17 mouse cellular contexts compared by ENCODE assay signal in genomic region chr9:110019224-110019623, GRCm38 (mm10).
DNase-seq lines count a peak whose midpoint lies in the region; ATAC-seq and TF ChIP-seq lines count a peak whose summit lies in the region.
"Had no signal": no experiment of that assay in that cellular context is flagged by ENCODE, and none has a peak within 500 bp of the region (broad histone marks: within the 10 kb centered on the region; RNA-seq: fewer than 3 reads in every experiment).

No protein-coding gene starts in this region.

- no peak for TF ChIP-seq CTCF in brain, embryonic 14.5 days (IDR thresholded peaks at IDR 0.05; ENCODE audit: borderline replicate concordance, extremely low read depth, insufficient read depth, insufficient read length)

- peak; percentile 3 for DNase-seq in hindbrain, embryonic 11.5 days (ENCODE audit: low spot score)
- no peak for DNase-seq in hindbrain, embryonic 10.5 days (ENCODE audit: low spot score)
- DNase-seq in left cerebral cortex, postnatal 25 days (ENCODE audit: low spot score in 2 of 2) = peak; percentile 27 to 42
- no peak for DNase-seq in left cerebral cortex, postnatal 4 days
- peak; percentile 5 for DNase-seq in brain, embryonic 14.5 days (ENCODE audit: low read depth)
- DNase-seq in kidney, postnatal 4 days = peak; percentile 44 to 57
- DNase-seq in limb, embryonic 10.5 days (ENCODE audit: low spot score) = no peak
- DNase-seq in urinary bladder, postnatal 4 days (ENCODE audit: low spot score in 2 of 2) = no peak
- DNase-seq: adrenal gland, postnatal 14 days; cerebellum, adult 18-20 months; heart, adult 2 months; heart, postnatal 4 days; spleen, adult 18-20 months; thymus, adult 18-20 months had no signal

- no peak for ATAC-seq in hindbrain, embryonic 11.5 days (ENCODE audit: low FRiP score)
- ATAC-seq: forebrain, embryonic 14.5 days had no signal

- TF ChIP-seq POLR2A in brain, embryonic 14.5 days (IDR thresholded peaks at IDR 0.05; ENCODE audit: borderline replicate concordance, extremely low read depth, insufficient read depth, insufficient read length, poor library complexity, severe bottlenecking) = no peak

- H3K4me1 ChIP-seq in hindbrain, embryonic 11.5 days (replicated peaks; ENCODE audit: control insufficient read depth, insufficient read depth, low read length) = no peaks in the 10 kb centered on the region
- H3K4me1 ChIP-seq in hindbrain, embryonic 10.5 days (replicated peaks) = no peaks in the 10 kb centered on the region
- no peaks in the 10 kb centered on the region for H3K4me1 ChIP-seq in limb, embryonic 10.5 days
- H3K4me1 ChIP-seq: embryonic facial prominence, embryonic 13.5 days had no signal

- no peak overlapping the region for H3K9ac ChIP-seq in hindbrain, embryonic 11.5 days (ENCODE audit: low read depth, low read length)
- H3K9ac ChIP-seq: embryonic facial prominence, embryonic 13.5 days; liver, embryonic 14.5 days had no signal

- no peak overlapping the region for H3K27ac ChIP-seq in hindbrain, embryonic 11.5 days (ENCODE audit: low read depth, low read length)
- no peak overlapping the region for H3K27ac ChIP-seq in hindbrain, embryonic 10.5 days
- no peak overlapping the region for H3K27ac ChIP-seq in limb, embryonic 10.5 days
- H3K27ac ChIP-seq: embryonic facial prominence, embryonic 13.5 days; heart, adult 2 months; liver, embryonic 14.5 days had no signal

- H3K36me3 ChIP-seq in hindbrain, embryonic 11.5 days (ENCODE audit: control insufficient read depth, insufficient read depth, low read length) = no peaks in the 10 kb centered on the region
- H3K36me3 ChIP-seq in hindbrain, embryonic 10.5 days = no peaks in the 10 kb centered on the region
- no peaks in the 10 kb centered on the region for H3K36me3 ChIP-seq in limb, embryonic 10.5 days
- H3K36me3 ChIP-seq: embryonic facial prominence, embryonic 13.5 days had no signal

- no peaks in the 10 kb centered on the region for H3K9me3 ChIP-seq in hindbrain, embryonic 11.5 days (ENCODE audit: control insufficient read depth, low read length)
- H3K9me3 ChIP-seq in hindbrain, embryonic 10.5 days = no peaks in the 10 kb centered on the region
- no peaks in the 10 kb centered on the region for H3K9me3 ChIP-seq in limb, embryonic 10.5 days (replicated peaks)
- H3K9me3 ChIP-seq: embryonic facial prominence, embryonic 13.5 days had no signal

- WGBS in hindbrain, embryonic 11.5 days = 50% methylated on average over 7 of the region's 7 CpGs
- WGBS in hindbrain, embryonic 10.5 days = 71% methylated on average over 7 of the region's 7 CpGs
- 41% methylated on average over 7 of the region's 7 CpGs for WGBS in limb, embryonic 10.5 days

- intact Hi-C loops in left cerebral cortex, postnatal 25 days (cut with DNase I) = loop anchor here (2.0 kb wide), 1 partner anchor 30 kb away; no protein-coding TSS in a partner anchor
- intact Hi-C loops in left cerebral cortex, postnatal 4 days (cut with DNase I) = no loop called here

- no peak overlapping the region for H3K4me3 ChIP-seq in hindbrain, embryonic 11.5 days (ENCODE audit: low read depth, low read length)
- no peak overlapping the region for H3K4me3 ChIP-seq in hindbrain, embryonic 10.5 days
- H3K4me3 ChIP-seq in limb, embryonic 10.5 days = no peak overlapping the region
- H3K4me3 ChIP-seq: embryonic facial prominence, embryonic 13.5 days; heart, adult 2 months had no signal

- no peaks in the 10 kb centered on the region for H3K27me3 ChIP-seq in hindbrain, embryonic 11.5 days (ENCODE audit: control insufficient read depth, insufficient read depth, low read length)
- no peaks in the 10 kb centered on the region for H3K27me3 ChIP-seq in hindbrain, embryonic 10.5 days (ENCODE audit: insufficient read depth, poor library complexity, severe bottlenecking)
- H3K27me3 ChIP-seq in limb, embryonic 10.5 days (ENCODE audit: low read depth, poor library complexity, severe bottlenecking) = no peaks in the 10 kb centered on the region
- H3K27me3 ChIP-seq: embryonic facial prominence, embryonic 13.5 days had no signal

- H3K4me2 ChIP-seq in hindbrain, embryonic 11.5 days (replicated peaks; ENCODE audit: low read depth, low read length) = no peak overlapping the region
- H3K4me2 ChIP-seq: embryonic facial prominence, embryonic 13.5 days had no signal

Comparison
In these comparisons a context has a peak if more than half of its experiments do, and no peak if none do; other contexts are left out.
1. DNase-seq: peak in hindbrain, embryonic 11.5 days (single experiment), left cerebral cortex, postnatal 25 days (2 of 2), brain, embryonic 14.5 days (single experiment) and kidney, postnatal 4 days (2 of 2); none in hindbrain, embryonic 10.5 days (single experiment), left cerebral cortex, postnatal 4 days (single experiment), limb, embryonic 10.5 days (single experiment) and urinary bladder, postnatal 4 days (0 of 2).